Mouse (Mus musculus) lung, embryonic 14.5 days (tissue): ENCODE data around the gene Ribc1. TPM values are rescaled to one million over a fixed set of nuclear protein-coding genes. Genes with fewer than 3 reads are reported as not detected.

Experiments
- ATAC-seq: fragments of 200-750 bp; cut with Nextera tagmentation; 2 replicates; pipeline ENCODE4 v1.8.0; 2017; ENCODE audit warnings: mild to moderate bottlenecking, moderate TSS enrichment, moderate library complexity; ENCODE audit not compliant: insufficient read depth
- DNase-seq: peaks from one replicate; pipeline ENCODE4 v3.0.0-alpha.2; 2015
- H3K27ac ChIP-seq: fragments of 300-500 bp; sonication (generic); 2 replicates; pipeline ENCODE4 v1.5.1; 2014; ENCODE audit warnings: low read depth, mild to moderate bottlenecking, moderate library complexity
- H3K27me3 ChIP-seq: fragments of 300-500 bp; sonication (generic); 2 replicates; pipeline ENCODE4 v1.6.1; 2014; ENCODE audit warnings: low read length, control low read depth; ENCODE audit not compliant: insufficient read depth
- H3K36me3 ChIP-seq: fragments of 300-500 bp; sonication (generic); 2 replicates; pipeline ENCODE4 v1.6.1; 2014; ENCODE audit warnings: control low read depth; ENCODE audit not compliant: insufficient read depth
- H3K4me1 ChIP-seq: fragments of 300-500 bp; sonication (generic); 2 replicates; pipeline ENCODE4 v1.6.1; 2014; ENCODE audit warnings: antibody characterized with exemption, control low read depth; ENCODE audit not compliant: insufficient read depth
- H3K4me2 ChIP-seq: fragments of 300-500 bp; sonication (generic); 2 replicates; pipeline ENCODE4 v1.6.1; 2014; ENCODE audit warnings: mild to moderate bottlenecking
- H3K4me3 ChIP-seq: fragments of 300-500 bp; sonication (generic); 2 replicates; pipeline ENCODE4 v1.5.1; 2014; ENCODE audit warnings: low read depth, low read length
- H3K9ac ChIP-seq: fragments of 300-500 bp; sonication (generic); 2 replicates; pipeline ENCODE4 v1.6.1; 2014
- H3K9me3 ChIP-seq: fragments of 300-500 bp; sonication (generic); 2 replicates; pipeline ENCODE4 v1.6.1; 2016; ENCODE audit warnings: low read depth, low read length, control low read depth
- CTCF ChIP-seq: IDR thresholded peaks from 2 replicates; pipeline ENCODE4 v1.5.1; 2016; ENCODE audit warnings: antibody characterized with exemption, low read depth
- WGBS: fragments of 180-500 bp; shearing (Covaris S2); extraction: QIAGEN DNeasy Blood & Tissue Kit; methylation state at CpG from one replicate; pipeline ENCODE4 v1.1.7; 2014; 5-methylcytosine and 5-hydroxymethylcytosine counted together
- polyA plus RNA-seq: library from polyadenylated mRNA; unstranded; fragments of >200 nt; fragmentation: Nextera tagmentation; extraction: Ambion mirVana; gene quantifications from 2 replicates; pipeline ENCODE4 v1.2.1, GENCODE M21; 2014

Ribc1 gene
- polyA plus RNA-seq = 1.5 and 2.0 TPM in 2 replicates

- Histone ChIP-seq H3K27me3 (no peaks in the 10 kb centered on the region), H3K9ac (peak within 1 kb of the TSS; percentile 65), H3K9me3 (no peaks in the 10 kb centered on the region), H3K4me1 (no peaks in the 10 kb centered on the region), H3K27ac (peak within 1 kb of the TSS; percentile 93), H3K4me2 (peak within 1 kb of the TSS; percentile 65), H3K36me3 (no peaks in the 10 kb centered on the region), H3K4me3 (peak within 1 kb of the TSS; percentile 50)
- DNase-seq (peak; percentile 97), ATAC-seq (peak; percentile 99)
- no peak for TF ChIP-seq CTCF
- WGBS = 12% methylated on average over 64 of the region's 64 CpGs
Observed at GRCm38 (mm10) chrX:152016151-152017145, at the start of gene Ribc1, which contains the start of gene Smc1a. Gene Ribc1, minus strand, starts transcription at chrX:152016295. Gene Smc1a, plus strand, starts transcription at chrX:152016428.

GRCm38 (mm10) chrX:152065674-152066073 is 49.6 kb upstream of the Ribc1 start:
- Histone ChIP-seq H3K27ac (no peak overlapping the region), H3K4me3 (no peak overlapping the region), H3K9ac (no peak overlapping the region), H3K9me3 (no peaks in the 10 kb centered on the region), H3K4me2 (no peak overlapping the region), H3K27me3 (no peaks in the 10 kb centered on the region; the same call in 1 of the 2 replicates), H3K36me3 (peaks cover 22% of the 10 kb centered on the region; the same call in 1 of the 2 replicates), H3K4me1 (no peaks in the 10 kb centered on the region)
- DNase-seq = no peak
- no peak for ATAC-seq
- WGBS = 78% methylated on average over 2 of the region's 2 CpGs
- no peak for TF ChIP-seq CTCF

GRCm38 (mm10) chrX:152054094-152054493 is 38.0 kb upstream of the Ribc1 start:
- H3K9ac ChIP-seq = no peak overlapping the region
- no peaks in the 10 kb centered on the region for H3K9me3 ChIP-seq
- peaks cover 41% of the 10 kb centered on the region for H3K36me3 ChIP-seq
- ATAC-seq (no peak), DNase-seq (no peak)
- 68% methylated on average over 1 of the region's 1 CpGs for WGBS
- no peak for TF ChIP-seq CTCF
- H3K27me3 ChIP-seq = no peaks in the 10 kb centered on the region
- no peak overlapping the region for H3K27ac ChIP-seq
- H3K4me3 ChIP-seq = no peak overlapping the region
- H3K4me1 ChIP-seq = no peaks in the 10 kb centered on the region
- no peak overlapping the region for H3K4me2 ChIP-seq

GRCm38 (mm10) chrX:152052546-152052945 is 36.5 kb upstream of the Ribc1 start:
- no peak for DNase-seq

GRCm38 (mm10) chrX:152047230-152047629 is 31.1 kb upstream of the Ribc1 start:
- H3K9ac ChIP-seq = no peak overlapping the region
- no peak overlapping the region for H3K4me2 ChIP-seq
- TF ChIP-seq CTCF = no peak
- H3K9me3 ChIP-seq = no peaks in the 10 kb centered on the region
- ATAC-seq (no peak), DNase-seq (no peak)
- H3K27me3 ChIP-seq = peaks cover 2% of the 10 kb centered on the region; the same call in 1 of the 2 replicates
- H3K27ac ChIP-seq = no peak overlapping the region
- no peaks in the 10 kb centered on the region for H3K4me1 ChIP-seq
- no peak overlapping the region for H3K4me3 ChIP-seq
- H3K36me3 ChIP-seq = peaks cover 43% of the 10 kb centered on the region

More at GRCm38 (mm10) chrX:152052546-152052945, 36.5 kb upstream of the Ribc1 start:
- Histone ChIP-seq H3K9me3 (no peaks in the 10 kb centered on the region), H3K27me3 (peaks cover 2% of the 10 kb centered on the region; the same call in 1 of the 2 replicates), H3K36me3 (peaks cover 44% of the 10 kb centered on the region), H3K9ac (no peak overlapping the region), H3K4me1 (no peaks in the 10 kb centered on the region), H3K4me3 (no peak overlapping the region), H3K27ac (no peak overlapping the region), H3K4me2 (no peak overlapping the region)
- TF ChIP-seq CTCF = no peak
- ATAC-seq = no peak
- 67% methylated on average over 3 of the region's 3 CpGs for WGBS

GRCm38 (mm10) chrX:152039865-152040264 is 23.8 kb upstream of the Ribc1 start:
- Histone ChIP-seq H3K27ac (no peak overlapping the region), H3K9ac (no peak overlapping the region), H3K4me3 (no peak overlapping the region), H3K4me2 (no peak overlapping the region), H3K27me3 (0 out of 2 replicates have a peak, but pooled peaks cover 5% of the 10 kb centered on the region), H3K9me3 (no peaks in the 10 kb centered on the region), H3K4me1 (no peaks in the 10 kb centered on the region), H3K36me3 (peaks cover 48% of the 10 kb centered on the region)
- no peak for TF ChIP-seq CTCF
- ATAC-seq (no peak), DNase-seq (no peak)

- H3K4me2 ChIP-seq = no peak overlapping the region
- no peak overlapping the region for H3K27ac ChIP-seq
- no peak for ATAC-seq
- 78% methylated on average over 2 of the region's 2 CpGs for WGBS
- no peak for TF ChIP-seq CTCF
- no peak for DNase-seq
- no peaks in the 10 kb centered on the region for H3K9me3 ChIP-seq
- H3K9ac ChIP-seq = no peak overlapping the region
- 0 out of 2 replicates have a peak, but pooled peaks cover 11% of the 10 kb centered on the region for H3K36me3 ChIP-seq
- no peak overlapping the region for H3K4me3 ChIP-seq
- no peaks in the 10 kb centered on the region for H3K27me3 ChIP-seq
- H3K4me1 ChIP-seq = no peaks in the 10 kb centered on the region
Observed at GRCm38 (mm10) chrX:152019294-152019693, 3.2 kb upstream of the Ribc1 start.
